Comparison of ENCODE assay signal across 8 mouse cellular contexts in genomic region chr14:61680818-61681707, GRCm38 (mm10).
DNase-seq lines count a peak whose midpoint lies in the region; ATAC-seq and TF ChIP-seq lines count a peak whose summit lies in the region.

No protein-coding gene starts in this region.

- no peaks in the 10 kb centered on the region for H3K9me3 ChIP-seq in heart, embryonic 10.5 days
- no peaks in the 10 kb centered on the region for H3K9me3 ChIP-seq in kidney, embryonic 15.5 days (replicated peaks)

- peak overlapping the region; percentile 96 for H3K4me2 ChIP-seq in kidney, embryonic 15.5 days

- peak overlapping the region; percentile 76 for H3K4me3 ChIP-seq in embryonic fibroblast, embryonic 13.5 days (ENCODE audit: insufficient read depth, low read length)
- H3K4me3 ChIP-seq in heart, embryonic 10.5 days = peak overlapping the region; percentile 90
- H3K4me3 ChIP-seq in kidney, embryonic 15.5 days (replicated peaks) = peak overlapping the region; percentile 86

- peak; percentile 76 for TF ChIP-seq POLR2A in embryonic fibroblast, embryonic 13.5 days (IDR thresholded peaks at IDR 0.05; ENCODE audit: low read depth, low read length)

- no peak for TF ChIP-seq CTCF in embryonic fibroblast, embryonic 13.5 days (IDR thresholded peaks at IDR 0.05; ENCODE audit: borderline replicate concordance, insufficient read depth, low read length)

- peak overlapping the region; percentile 85 for H3K9ac ChIP-seq in kidney, embryonic 15.5 days

- no peaks in the 10 kb centered on the region for H3K36me3 ChIP-seq in heart, embryonic 10.5 days
- no peaks in the 10 kb centered on the region for H3K36me3 ChIP-seq in kidney, embryonic 15.5 days

- peak; percentile 75 for ATAC-seq in kidney, embryonic 15.5 days (replicated peaks; ENCODE audit: low FRiP score)

- peaks cover 27% of the 10 kb centered on the region for H3K27me3 ChIP-seq in heart, embryonic 10.5 days (ENCODE audit: insufficient read depth, poor library complexity, severe bottlenecking)
- H3K27me3 ChIP-seq in kidney, embryonic 15.5 days = peaks cover 31% of the 10 kb centered on the region

- peak; percentile 87 for DNase-seq in CD4-positive helper T cell, adult 2 months (ENCODE audit: low read depth, low spot score)
- DNase-seq in brain, adult 2 months (ENCODE audit: low read depth, low spot score) = peak; percentile 96
- DNase-seq in heart, embryonic 10.5 days (ENCODE audit: low spot score) = peak; percentile 97
- DNase-seq in liver = peak; percentile 97
- DNase-seq in monocyte, adult 2 months (ENCODE audit: low read depth in 1 of 2, low spot score in 2 of 2) = peak; percentile 69 to 86
- DNase-seq in spleen, postnatal 4 days (ENCODE audit: low spot score in 2 of 2) = peak; percentile 89 to 93

- no peaks in the 10 kb centered on the region for H3K4me1 ChIP-seq in embryonic fibroblast, embryonic 13.5 days (ENCODE audit: control insufficient read depth, insufficient read depth, low read length)
- H3K4me1 ChIP-seq in heart, embryonic 10.5 days = peaks cover 38% of the 10 kb centered on the region
- peaks cover 33% of the 10 kb centered on the region for H3K4me1 ChIP-seq in kidney, embryonic 15.5 days

- H3K27ac ChIP-seq in embryonic fibroblast, embryonic 13.5 days (ENCODE audit: insufficient read depth, low read length) = peak overlapping the region; percentile 88
- H3K27ac ChIP-seq in heart, embryonic 10.5 days = peak overlapping the region; percentile 97
- H3K27ac ChIP-seq in kidney, embryonic 15.5 days = peak overlapping the region; percentile 98

- under 1% methylated on average over 45 of the region's 50 CpGs for WGBS in heart, embryonic 10.5 days
- WGBS in kidney, embryonic 15.5 days = 1% methylated on average over 49 of the region's 50 CpGs

Comparison
In these comparisons a context has a peak if more than half of its experiments do, and no peak if none do; other contexts are left out.
1. Peak in every context shown above with its lines: DNase-seq, ATAC-seq, H3K4me3 ChIP-seq and H3K27ac ChIP-seq.